Mouse (Mus musculus) liver, adult (tissue): ENCODE results near the gene Slc35a2.
"Not testable (repeated sequence)": the region's sequence is repeated elsewhere in the genome, so short reads cannot be mapped to it uniquely, and the experiment has no call there.

Source experiments
- GATA4 ChIP-seq: IDR thresholded peaks from 2 replicates; pipeline ENCODE4 v1.6.1; 2014; ENCODE audit warnings: mild to moderate bottlenecking, low read length; ENCODE audit not compliant: insufficient replicate concordance

Slc35a2 gene

GRCm38 (mm10) chrX:7878495-7878894 lies 5.3 kb upstream of the Slc35a2 start:
- TF ChIP-seq GATA4 = no peak

- no peak for TF ChIP-seq GATA4
Observed at GRCm38 (mm10) chrX:7879819-7880218, 4.0 kb upstream of the Slc35a2 start.

GRCm38 (mm10) chrX:7898211-7898610 lies 14.4 kb downstream of the Slc35a2 start:
- no peak for TF ChIP-seq GATA4

GRCm38 (mm10) chrX:7898880-7899874 lies 15.3 kb downstream of the Slc35a2 start, which contains the start of the genes Pqbp1 and Timm17b:
Gene Pqbp1, minus strand, starts transcription at chrX:7899269.
Gene Timm17b, plus strand, starts transcription at chrX:7899357.
- no peak for TF ChIP-seq GATA4

- TF ChIP-seq GATA4 = no peak
Observed at GRCm38 (mm10) chrX:7904441-7904840, 20.6 kb downstream of the Slc35a2 start.

- TF ChIP-seq GATA4 = no peak
Observed at GRCm38 (mm10) chrX:7907735-7908134, 23.9 kb downstream of the Slc35a2 start, which contains the start of gene Gm10491. Gene Gm10491, minus strand, starts transcription at chrX:7907835.

- not testable (repeated sequence) for TF ChIP-seq GATA4
Observed at GRCm38 (mm10) chrX:7909242-7909641, 25.4 kb downstream of the Slc35a2 start, which contains the start of gene Gm10490. Gene Gm10490, plus strand, starts transcription at chrX:7909542.

GRCm38 (mm10) chrX:7910473-7910872 lies 26.6 kb downstream of the Slc35a2 start:
- TF ChIP-seq GATA4 = no peak

GRCm38 (mm10) chrX:7919601-7920383 lies 36.0 kb downstream of the Slc35a2 start, which contains the start of gene Pcsk1n:
Gene Pcsk1n, plus strand, starts transcription at chrX:7919822.
- TF ChIP-seq GATA4 = no peak

GRCm38 (mm10) chrX:7922032-7922431 lies 38.2 kb downstream of the Slc35a2 start:
- TF ChIP-seq GATA4 = no peak

- TF ChIP-seq GATA4 = no peak
Observed at GRCm38 (mm10) chrX:7926266-7926665, 42.4 kb downstream of the Slc35a2 start.

GRCm38 (mm10) chrX:7927116-7927515 lies 43.3 kb downstream of the Slc35a2 start:
- TF ChIP-seq GATA4 = no peak

- TF ChIP-seq GATA4 = no peak
Observed at GRCm38 (mm10) chrX:7928270-7928790, 44.5 kb downstream of the Slc35a2 start, which contains the start of gene Eras. Gene Eras, minus strand, starts transcription at chrX:7928607.

- TF ChIP-seq GATA4 = no peak
Observed at GRCm38 (mm10) chrX:7936874-7937273, 53.0 kb downstream of the Slc35a2 start.

- TF ChIP-seq GATA4 = no peak
Observed at GRCm38 (mm10) chrX:7937667-7938066, 53.8 kb downstream of the Slc35a2 start.
